Mouse (Mus musculus) kidney, adult 9 months (tissue): ENCODE measurements at regions not wholly inside any gene's neighbourhood (a gene's known extent, or its start where the extent isn't known, plus 50 kb on each side); places are given as distances from the start of the nearest gene placed in this dataset.
"Not testable (repeated sequence)": the region's sequence is repeated elsewhere in the genome, so short reads cannot be mapped to it uniquely, and the experiment has no call there.

Experiments
- DNase-seq: peaks from one replicate; pipeline ENCODE4 v3.0.0; 2022

DNA sequence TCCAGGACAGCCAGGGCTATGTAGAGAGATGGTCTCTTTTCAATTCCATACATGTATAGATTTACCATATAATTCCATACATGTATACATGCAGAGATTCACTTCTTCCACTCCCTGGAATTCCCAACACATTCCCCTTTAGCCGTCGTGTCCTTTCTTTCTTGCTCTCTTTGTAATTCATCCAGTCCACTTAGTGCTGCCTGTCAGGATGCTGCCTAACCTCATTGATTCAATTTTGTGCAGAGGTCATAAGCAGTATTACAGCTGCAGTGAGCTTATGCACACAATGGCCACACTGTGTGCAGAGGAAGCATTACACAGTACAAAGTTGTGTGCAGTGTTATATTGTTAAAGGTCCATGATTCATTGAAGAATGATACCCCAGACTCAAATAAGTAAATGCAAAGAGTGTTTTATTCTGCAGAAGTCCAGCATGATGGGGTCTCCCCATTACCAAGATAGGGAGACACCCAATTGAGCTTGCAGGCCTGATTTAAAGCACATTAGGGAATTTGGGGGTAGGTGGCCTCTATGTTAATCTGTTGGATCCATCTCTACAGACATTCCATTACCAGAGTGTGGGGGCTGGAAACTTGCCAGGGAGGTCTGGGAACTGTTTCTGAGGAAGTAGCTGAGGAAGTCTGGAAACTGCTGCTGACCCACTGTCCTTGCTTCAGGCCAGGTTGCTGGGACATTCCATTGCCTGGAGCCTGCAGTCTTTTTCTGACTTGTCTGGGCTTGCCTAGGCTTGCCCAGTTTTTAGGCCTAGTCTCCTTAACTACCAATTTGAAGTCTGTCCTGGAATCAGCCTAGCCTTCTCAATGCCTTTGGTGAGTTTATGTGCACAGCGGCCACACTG is 72.8 kb downstream of the Fam161a start:
- no peak for DNase-seq

GRCm38 (mm10) chr11:23081616-23082015 is 74.3 kb downstream of the Fam161a start:
- no peak for DNase-seq

DNA sequence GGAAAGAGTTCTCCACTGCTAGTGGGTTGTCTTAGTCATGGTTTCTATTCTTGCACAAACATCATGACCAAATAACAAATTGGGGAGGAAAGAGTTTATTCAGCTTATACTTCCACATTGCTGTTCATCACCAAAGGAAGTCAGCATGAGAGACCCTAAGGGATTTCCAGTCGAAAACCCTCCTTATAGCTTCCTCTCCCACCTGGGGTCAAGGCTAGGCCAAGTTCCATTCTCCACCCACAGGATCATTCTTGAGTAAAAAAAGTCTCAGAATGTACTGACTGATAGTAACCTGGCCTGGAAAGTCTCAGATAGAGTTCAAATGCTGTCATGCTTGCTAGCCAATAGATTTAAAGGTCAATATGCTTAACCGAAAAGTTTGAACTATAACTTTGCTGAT is 76.5 kb downstream of the Fam161a start:
- DNase-seq, result not testable (repeated sequence)

DNA sequence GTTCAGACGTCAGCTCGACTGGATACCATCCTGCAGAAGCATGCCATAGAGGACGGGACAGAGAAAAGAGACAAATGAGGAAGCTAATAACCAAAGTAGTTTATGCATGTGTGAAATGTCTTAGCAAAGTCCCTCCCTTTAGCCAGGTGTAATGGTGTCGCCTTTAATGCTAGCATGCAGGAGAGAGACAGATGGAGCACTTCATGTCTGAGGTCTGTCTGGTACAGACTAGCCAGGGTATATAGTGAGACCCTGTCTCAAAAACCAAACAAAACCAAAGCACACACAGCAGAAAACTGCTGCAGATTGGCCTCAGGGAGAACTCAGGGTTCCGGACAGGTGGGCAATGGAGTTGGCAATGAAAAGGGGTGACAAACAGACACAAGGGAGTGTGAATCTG is 88.0 kb downstream of the Fam161a start:
- no peak for DNase-seq

DNA sequence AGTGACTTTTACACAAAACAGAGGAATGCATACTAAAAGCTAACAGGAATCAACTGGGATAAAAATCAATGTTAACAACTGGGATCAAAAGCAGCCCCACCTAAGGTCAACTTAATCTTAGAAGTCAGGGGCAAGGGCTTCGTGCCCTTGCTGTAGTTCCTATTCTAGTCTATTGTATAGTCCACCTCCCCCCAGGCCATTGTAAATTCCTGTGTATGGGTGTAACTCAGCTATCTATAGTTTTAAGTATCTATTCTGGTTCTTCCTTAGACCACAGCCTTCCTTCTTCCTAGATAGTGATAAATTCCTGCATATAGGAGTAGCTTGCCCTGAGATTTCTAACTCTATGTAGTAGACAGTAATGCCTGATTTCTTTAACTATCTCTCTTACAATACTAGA is 88.4 kb downstream of the Fam161a start:
- DNase-seq, result not testable (repeated sequence)

- DNase-seq, result no peak
Measured at GRCm38 (mm10) chr11:23096451-23097222, 89.3 kb downstream of the Fam161a start.

GRCm38 (mm10) chr11:23097223-23097490 is 89.8 kb downstream of the Fam161a start:
- no peak for DNase-seq

DNA sequence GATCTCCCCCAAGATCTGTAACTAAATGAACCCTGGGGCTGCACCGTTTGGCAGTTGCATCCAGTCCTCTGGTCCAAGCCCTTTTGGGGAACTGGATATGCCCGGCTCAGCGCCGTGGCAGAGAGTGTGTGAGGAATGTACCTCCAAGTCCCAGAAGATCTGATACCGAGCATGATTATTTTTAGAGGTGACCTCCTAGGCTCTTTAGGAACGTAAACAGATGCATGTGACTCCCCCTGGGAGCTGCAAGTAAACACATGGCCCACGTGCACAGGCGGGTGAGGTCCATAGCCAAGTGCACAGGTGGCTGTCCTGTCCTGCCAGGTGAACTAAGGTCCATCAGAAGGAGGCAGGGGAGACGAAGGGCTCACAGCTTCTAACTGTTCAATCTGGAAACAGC is 107.3 kb downstream of the Fam161a start:
- peak; percentile 78 for DNase-seq

- no peak for DNase-seq
Measured at GRCm38 (mm10) chr11:23120533-23121210, 113.3 kb downstream of the Fam161a start.

GRCm38 (mm10) chr11:23124198-23124951 is 117.0 kb downstream of the Fam161a start:
- DNase-seq, result peak; percentile 38

DNA sequence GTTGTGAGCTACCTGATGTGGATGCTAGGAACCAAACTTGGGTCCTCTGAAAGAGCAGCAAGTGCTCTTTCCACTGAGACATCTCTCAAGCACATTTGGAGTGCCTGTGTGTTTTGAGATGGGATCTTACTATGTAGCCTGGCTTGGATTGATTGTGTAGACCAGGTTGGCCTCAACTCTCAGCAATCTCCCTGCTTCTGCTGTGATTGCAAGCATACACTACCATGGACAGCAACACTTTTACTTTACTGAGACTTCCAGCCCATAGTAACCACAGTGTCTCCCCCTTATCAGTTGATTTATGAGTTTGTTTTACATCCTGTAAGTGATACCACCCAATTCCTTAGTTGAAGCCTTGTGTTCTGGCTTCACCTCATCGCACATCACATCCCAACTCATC is 123.8 kb downstream of the Fam161a start:
- DNase-seq, result no peak

DNA sequence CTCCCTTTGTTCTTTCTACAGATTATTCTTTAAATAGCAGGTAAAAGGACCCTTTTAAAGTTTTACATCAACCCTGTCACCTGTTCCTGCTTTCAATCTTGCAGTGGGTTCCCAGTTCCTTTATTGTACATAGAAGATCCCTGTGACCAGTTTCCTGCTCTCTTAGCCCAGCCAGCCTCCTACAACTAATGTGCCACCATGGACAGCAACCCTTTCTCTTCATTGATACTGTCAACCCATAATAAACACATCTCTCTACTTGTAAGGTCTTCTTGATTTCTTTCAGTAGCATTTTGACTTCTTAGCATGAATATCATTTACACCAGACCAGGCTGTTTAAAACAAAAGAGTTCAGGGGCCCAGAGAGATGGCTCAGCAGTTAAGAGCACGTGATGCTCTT is 124.2 kb upstream of the Xpo1 start:
- DNase-seq, result no peak

GRCm38 (mm10) chr11:23140429-23141099 is 115.3 kb upstream of the Xpo1 start:
- peak; percentile 15 for DNase-seq

GRCm38 (mm10) chr11:23141100-23141837 is 114.6 kb upstream of the Xpo1 start:
- DNase-seq, result no peak

DNA sequence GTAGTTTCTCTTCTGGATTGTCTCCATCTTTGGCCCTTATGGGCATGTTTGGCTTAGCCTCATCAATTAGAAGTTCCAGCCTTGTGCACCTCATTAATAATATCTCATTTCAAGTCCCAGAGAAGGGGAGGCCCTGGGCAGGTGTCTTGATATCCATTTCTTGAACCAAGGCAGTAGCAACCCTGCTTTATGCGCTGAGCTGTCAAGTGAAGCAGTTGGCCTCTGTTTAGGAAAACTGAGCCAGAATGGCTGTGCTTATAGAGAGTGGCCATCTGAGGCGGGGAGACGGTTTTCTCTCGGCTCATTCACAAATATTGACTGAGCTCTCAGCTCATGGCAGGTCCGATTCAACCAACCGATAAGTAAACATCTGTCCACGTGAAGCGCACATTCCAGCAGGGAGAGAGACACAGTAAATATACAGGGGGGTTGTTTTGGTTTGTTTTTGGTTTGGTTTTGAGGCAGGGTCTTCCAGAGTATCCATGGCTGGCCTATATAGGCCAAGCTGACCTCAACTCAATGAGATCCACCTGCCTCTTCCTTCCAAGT is 107.7 kb upstream of the Xpo1 start:
- DNase-seq, result no peak

DNA sequence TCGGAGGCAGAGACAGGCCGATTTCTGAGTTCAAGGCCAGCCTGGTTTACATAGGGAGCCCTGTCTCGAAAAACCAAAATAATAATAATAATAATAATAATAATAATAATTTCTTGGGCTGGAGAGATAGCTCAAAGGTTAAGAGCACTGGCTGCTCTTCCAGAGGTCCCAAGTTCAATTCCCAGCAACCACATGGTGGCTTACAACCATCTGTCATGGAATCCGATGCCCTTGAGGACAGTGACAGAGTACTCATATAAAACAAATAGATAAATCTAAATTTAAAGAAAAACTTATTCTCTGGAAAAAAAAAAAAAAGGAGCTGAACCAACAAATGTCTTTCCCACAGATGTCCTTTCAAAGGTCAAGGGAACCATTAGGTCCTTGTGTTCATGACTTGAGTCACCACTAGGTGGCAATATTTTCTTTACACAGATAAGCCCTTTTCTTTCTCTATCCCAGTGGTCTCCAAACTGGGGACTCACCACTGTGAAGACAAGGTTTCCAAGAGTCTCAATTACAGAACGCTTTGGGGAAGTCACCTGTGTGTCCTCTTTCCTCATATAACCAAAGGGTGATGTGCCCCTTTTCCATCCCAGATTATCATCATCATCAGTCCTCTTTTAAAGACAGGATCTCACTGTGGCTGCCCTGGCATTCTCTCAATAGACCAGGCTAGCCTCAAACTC is 106.1 kb upstream of the Xpo1 start:
- peak; percentile 61 for DNase-seq

DNA sequence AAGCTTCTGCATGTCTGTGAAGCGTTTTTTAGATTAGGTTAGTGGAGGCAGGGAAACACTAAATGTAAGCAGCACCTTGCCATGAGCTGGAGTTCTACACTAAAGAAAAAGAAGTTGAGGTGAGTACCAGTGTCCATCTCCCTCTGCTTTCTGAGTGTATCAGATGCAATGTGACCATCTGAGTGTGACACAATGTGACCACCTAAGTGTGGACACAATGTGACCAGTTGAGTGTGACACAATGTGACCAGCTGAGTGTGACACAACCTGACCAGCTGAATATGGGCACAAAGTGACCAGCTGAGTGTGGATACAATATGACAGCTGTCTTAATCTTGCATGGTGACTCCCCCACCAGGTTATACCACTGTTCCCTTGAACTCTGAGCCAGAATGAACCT is 101.0 kb upstream of the Xpo1 start:
- no peak for DNase-seq

GRCm38 (mm10) chr11:23168546-23169218 is 87.2 kb upstream of the Xpo1 start:
- DNase-seq, result no peak

DNA sequence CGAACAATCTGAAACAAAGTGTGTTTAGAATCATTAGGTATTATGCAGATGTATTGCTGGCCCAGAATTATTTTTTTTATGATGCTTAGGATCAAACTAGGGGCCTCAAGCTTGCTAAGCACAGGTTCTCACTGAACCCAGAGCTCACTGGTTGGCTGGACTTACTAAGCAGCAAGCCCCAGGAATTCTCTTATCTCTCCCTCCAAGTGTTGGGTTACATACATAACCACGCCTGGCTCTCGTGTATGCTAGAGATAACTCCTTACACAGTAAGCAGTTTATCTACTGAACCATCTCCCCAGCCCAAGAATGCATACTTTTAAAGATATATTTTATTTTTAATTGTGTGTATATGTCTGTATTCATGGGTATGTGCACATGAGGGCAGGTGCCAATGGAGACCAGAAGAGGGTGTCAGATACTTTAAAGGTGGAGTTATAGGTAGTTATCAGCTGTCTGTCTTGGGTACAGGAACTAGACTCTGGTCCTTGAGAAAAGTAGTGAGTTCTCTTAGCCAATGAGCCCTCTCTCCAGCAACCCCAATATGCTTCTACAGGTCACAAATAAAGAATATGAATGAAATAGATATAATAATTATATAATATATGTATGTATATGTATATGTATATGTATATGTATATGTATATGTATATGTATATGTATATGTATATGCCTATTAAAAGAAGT is 86.0 kb upstream of the Xpo1 start:
- DNase-seq, result no peak

- no peak for DNase-seq
Measured at GRCm38 (mm10) chr11:23170813-23171212, 85.0 kb upstream of the Xpo1 start.
